Mouse (Mus musculus) E14TG2a.4 (cell line): ENCODE results near the gene Jakmip3.
A peak's percentile ranks its signal among the peaks of the same experiment; 100 is the strongest.

Experiments used
- H3K27me3 ChIP-seq: 2 replicates; pipeline ENCODE4 v1.6.1; 2014; ENCODE audit warnings: low read length, control low read depth; ENCODE audit not compliant: insufficient read depth
- H3K36me3 ChIP-seq: 2 replicates; pipeline ENCODE4 v1.6.1; 2014; ENCODE audit warnings: low read length, control low read depth; ENCODE audit not compliant: insufficient read depth
- H3K4me1 ChIP-seq: replicated peaks from 2 replicates; pipeline ENCODE4 v1.6.1; 2014; ENCODE audit warnings: low read depth, low read length, control low read depth
- H3K4me3 ChIP-seq: replicated peaks from 2 replicates; pipeline ENCODE4 v1.5.1; 2014; ENCODE audit warnings: mild to moderate bottlenecking, low read length
- H3K9me3 ChIP-seq: 2 replicates; pipeline ENCODE4 v1.6.1; 2014; ENCODE audit warnings: low read length, control low read depth
- CTCF ChIP-seq: conservative IDR thresholded peaks from 2 replicates; pipeline ENCODE4 v1.5.1; 2014; ENCODE audit warnings: low read length
- NANOG ChIP-seq: IDR thresholded peaks from 2 replicates; pipeline ENCODE4 v1.6.1; 2014; ENCODE audit warnings: borderline replicate concordance, low read length, mixed read lengths
- POU5F1 ChIP-seq: IDR thresholded peaks from 2 replicates; pipeline ENCODE4 v1.6.1; 2014; ENCODE audit warnings: low read length, borderline replicate concordance

Jakmip3 gene

DNA sequence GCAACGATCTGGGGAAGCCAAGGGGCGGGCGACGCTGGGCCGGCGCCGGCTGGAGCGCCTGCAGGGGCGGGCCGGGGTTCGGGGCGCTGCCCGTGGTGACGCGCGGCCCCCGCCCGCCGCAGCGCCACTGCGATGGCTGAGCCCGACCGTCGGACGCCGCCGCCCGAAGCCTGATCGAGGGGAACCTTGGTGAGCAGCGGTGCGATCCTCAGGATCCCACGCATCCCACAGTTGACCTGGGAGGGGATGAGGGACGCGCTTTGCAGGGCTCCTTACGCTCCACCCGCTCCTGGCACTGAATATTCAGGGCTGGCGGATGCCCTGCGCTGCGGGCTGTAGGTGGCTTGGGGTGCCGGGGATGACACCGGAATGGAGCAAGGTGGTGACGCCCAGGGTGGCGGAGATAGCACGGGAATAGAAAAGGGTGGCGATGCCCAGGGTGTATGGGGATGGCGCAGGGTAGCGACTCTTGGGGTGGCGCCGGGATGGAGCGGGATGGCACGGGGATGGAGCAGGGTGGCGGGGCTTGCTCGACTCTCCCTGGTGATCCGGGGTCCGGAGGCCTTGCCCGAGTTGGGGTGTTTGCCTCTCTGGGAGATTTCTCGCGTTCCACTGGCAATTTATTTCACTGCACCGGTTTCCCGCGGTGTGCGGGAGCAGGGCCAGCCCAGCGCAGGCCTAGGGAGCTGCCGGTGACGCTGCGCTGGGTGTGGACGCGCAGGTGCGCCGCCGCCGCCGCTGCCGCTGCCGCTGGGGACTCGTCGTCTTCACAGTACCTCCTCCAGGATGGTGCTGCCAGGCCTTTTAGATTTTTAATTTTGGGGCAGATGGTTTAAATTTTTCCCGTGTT, at the start of gene Jakmip3:
TSS of gene Jakmip3 (plus strand) at position 119 of the 850 bp plus-strand sequence.
- Histone ChIP-seq H3K36me3 (no peaks in the 10 kb centered on the region), H3K4me1 (peaks cover 9% of the 10 kb centered on the region), H3K9me3 (peaks cover 21% of the 10 kb centered on the region), H3K4me3 (peak within 1 kb of the TSS; percentile 82), H3K27me3 (peaks cover 84% of the 10 kb centered on the region)
- no peak for TF ChIP-seq NANOG
- TF ChIP-seq CTCF, result no peak
- TF ChIP-seq POU5F1, result no peak

DNA sequence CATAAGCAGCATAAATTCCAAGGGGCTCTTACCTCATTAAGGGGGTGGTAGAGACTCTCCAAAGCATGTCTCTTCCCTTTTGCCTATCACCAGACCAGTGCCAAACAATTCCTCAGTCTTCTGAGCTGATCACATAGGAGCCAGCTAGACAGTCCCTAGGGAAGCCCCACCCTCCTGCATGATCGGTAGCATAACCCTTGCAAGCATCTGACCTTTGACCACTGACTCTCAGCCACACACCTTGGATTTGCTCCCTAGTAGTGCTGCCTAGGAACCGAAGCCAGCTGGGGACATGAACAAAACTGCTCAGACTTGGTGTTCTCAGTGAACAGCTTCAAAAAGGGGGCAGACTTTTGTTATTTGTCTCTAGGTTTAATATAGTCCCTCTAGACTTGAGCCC, 42.4 kb upstream of the Jakmip3 start:
- no peak for TF ChIP-seq POU5F1
- no peak for TF ChIP-seq NANOG

GRCm38 (mm10) chr7:138898743-138899142, 41.8 kb upstream of the Jakmip3 start:
- no peaks in the 10 kb centered on the region for H3K9me3 ChIP-seq
- no peak for TF ChIP-seq CTCF
- TF ChIP-seq POU5F1, result no peak
- no peak for TF ChIP-seq NANOG
- H3K27me3 ChIP-seq, result no peaks in the 10 kb centered on the region
- H3K36me3 ChIP-seq, result peaks cover 98% of the 10 kb centered on the region
- H3K4me3 ChIP-seq, result no peak overlapping the region
- peaks cover 64% of the 10 kb centered on the region for H3K4me1 ChIP-seq

More for the DNA sequence above, 42.4 kb upstream of the Jakmip3 start:
- no peaks in the 10 kb centered on the region for H3K27me3 ChIP-seq
- no peaks in the 10 kb centered on the region for H3K9me3 ChIP-seq
- H3K4me3 ChIP-seq, result no peak overlapping the region
- H3K36me3 ChIP-seq, result peaks cover 99% of the 10 kb centered on the region
- peaks cover 58% of the 10 kb centered on the region for H3K4me1 ChIP-seq

GRCm38 (mm10) chr7:138903886-138904435, 36.6 kb upstream of the Jakmip3 start:
- H3K9me3 ChIP-seq, result no peaks in the 10 kb centered on the region

DNA sequence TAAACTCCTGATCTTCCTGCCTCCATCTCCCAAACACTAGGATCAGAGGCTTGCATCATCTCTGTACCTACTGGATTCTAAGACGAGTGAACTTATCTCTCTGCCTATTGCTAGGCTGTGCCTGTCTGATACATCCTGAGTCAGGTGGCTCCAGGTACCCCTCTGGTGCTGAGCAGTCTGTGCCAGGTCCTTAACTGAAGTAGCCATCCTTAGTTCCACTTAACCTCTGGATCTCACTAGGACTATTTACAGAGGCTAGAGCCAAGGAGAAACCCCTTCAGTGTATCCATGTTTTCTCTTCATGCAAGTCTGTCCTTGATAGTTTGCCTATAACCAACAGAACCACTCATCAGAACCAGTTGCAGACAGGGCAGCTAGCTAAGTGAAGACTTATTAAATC, 34.1 kb upstream of the Jakmip3 start:
- Histone ChIP-seq H3K4me3 (peak overlapping the region; percentile 95), H3K9me3 (no peaks in the 10 kb centered on the region), H3K27me3 (no peaks in the 10 kb centered on the region), H3K4me1 (peaks cover 83% of the 10 kb centered on the region), H3K36me3 (peaks cover 55% of the 10 kb centered on the region)
- TF ChIP-seq POU5F1, result no peak
- TF ChIP-seq NANOG, result no peak
- TF ChIP-seq CTCF, result no peak

More at GRCm38 (mm10) chr7:138903886-138904435, 36.6 kb upstream of the Jakmip3 start:
- TF ChIP-seq CTCF, result no peak
- TF ChIP-seq NANOG, result no peak
- TF ChIP-seq POU5F1, result no peak
- Histone ChIP-seq H3K36me3 (peaks cover 79% of the 10 kb centered on the region), H3K27me3 (no peaks in the 10 kb centered on the region), H3K4me1 (peaks cover 91% of the 10 kb centered on the region), H3K4me3 (no peak overlapping the region)

- no peak for TF ChIP-seq POU5F1
- no peak for TF ChIP-seq NANOG
- no peak for TF ChIP-seq CTCF
- Histone ChIP-seq H3K9me3 (no peaks in the 10 kb centered on the region), H3K36me3 (peaks cover 49% of the 10 kb centered on the region)
Observed at GRCm38 (mm10) chr7:138907043-138907442, 33.5 kb upstream of the Jakmip3 start.

DNA sequence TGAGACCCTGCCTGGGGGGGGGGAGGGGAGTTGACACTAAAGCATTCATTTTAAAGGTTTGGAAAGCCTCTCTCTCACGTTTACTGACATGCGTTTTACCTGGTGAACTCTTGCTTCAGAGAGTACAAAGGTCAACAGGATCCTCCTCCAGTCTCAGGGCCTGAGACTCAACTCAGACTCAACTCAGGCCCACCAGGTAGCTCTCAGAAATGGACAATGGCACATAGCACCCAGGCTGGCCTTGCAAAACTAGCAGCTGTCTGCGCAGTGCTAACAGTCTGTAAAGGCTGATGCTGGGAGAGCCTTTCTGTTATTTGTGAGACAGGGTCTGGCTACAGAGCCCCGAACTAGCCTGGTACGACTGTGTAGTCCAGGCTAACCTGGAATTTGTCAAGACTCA, 32.6 kb upstream of the Jakmip3 start:
- Histone ChIP-seq H3K9me3 (no peaks in the 10 kb centered on the region), H3K4me3 (peak overlapping the region; percentile 95), H3K36me3 (peaks cover 40% of the 10 kb centered on the region), H3K4me1 (peaks cover 74% of the 10 kb centered on the region), H3K27me3 (no peaks in the 10 kb centered on the region)
- TF ChIP-seq CTCF, result no peak
- no peak for TF ChIP-seq POU5F1
- TF ChIP-seq NANOG, result no peak

More at GRCm38 (mm10) chr7:138907043-138907442, 33.5 kb upstream of the Jakmip3 start:
- peak overlapping the region; percentile 95 for H3K4me3 ChIP-seq
- H3K4me1 ChIP-seq, result peaks cover 83% of the 10 kb centered on the region
- no peaks in the 10 kb centered on the region for H3K27me3 ChIP-seq

- Histone ChIP-seq H3K36me3 (peaks cover 33% of the 10 kb centered on the region), H3K4me1 (peaks cover 67% of the 10 kb centered on the region), H3K27me3 (no peaks in the 10 kb centered on the region), H3K4me3 (peak overlapping the region; percentile 95), H3K9me3 (no peaks in the 10 kb centered on the region)
- no peak for TF ChIP-seq NANOG
- TF ChIP-seq POU5F1, result no peak
- TF ChIP-seq CTCF, result no peak
Observed at GRCm38 (mm10) chr7:138908768-138909276, 31.7 kb upstream of the Jakmip3 start.
